Mouse (Mus musculus): ENCODE measurements around the gene Clec12a.

GRCm38 (mm10) chr6:129351091-129351490 is 8.6 kb downstream of the Clec12a start:
- TF ChIP-seq CTCF (IDR thresholded peaks at IDR 0.05; ENCODE audit: low read depth, low read length), result no peak
- no peak for TF ChIP-seq POLR2AphosphoS5 (IDR thresholded peaks at IDR 0.05; ENCODE audit: insufficient replicate concordance, low read depth, low read length)
- no peak for TF ChIP-seq GATA1 (IDR thresholded peaks at IDR 0.05; ENCODE audit: borderline replicate concordance, low read length)
- no peak for TF ChIP-seq TAL1 (conservative IDR thresholded peaks at IDR 0.05; ENCODE audit: low read depth, low read length)
- no peak for TF ChIP-seq GATA2 (IDR thresholded peaks at IDR 0.05; ENCODE audit: borderline replicate concordance, low read depth, low read length)
